Mouse (Mus musculus) MEL (cell line): ENCODE results near the gene Gm11549.

Source experiments
- CTCF ChIP-seq, 3 experiments: IDR thresholded peaks in 2 of 3; conservative IDR thresholded peaks in 1 of 3; 2 replicates each; pipeline ENCODE4 v1.5.1; 2011 to 2012; ENCODE audit warnings: low read length in 3 of 3, low read depth in 2 of 3, mild to moderate bottlenecking in 2 of 3, improper control_type of control experiment in 1 of 3, inconsistent platforms in 1 of 3, mixed read lengths in 1 of 3, moderate library complexity in 1 of 3; ENCODE audit not compliant: control insufficient read depth in 1 of 3, insufficient read depth in 1 of 3, poor library complexity in 1 of 3, severe bottlenecking in 1 of 3
- EP300 ChIP-seq, 2 experiments: IDR thresholded peaks; 2 replicates each; pipeline ENCODE4 v1.6.1; 2011; ENCODE audit warnings: improper control_type of control experiment in 2 of 2, low read length in 2 of 2, low read depth in 1 of 2, mild to moderate bottlenecking in 1 of 2
- MAX ChIP-seq: IDR thresholded peaks from 2 replicates; pipeline ENCODE4 v1.6.1; 2011; ENCODE audit warnings: low read length, improper control_type of control experiment
- RAD21 ChIP-seq: IDR thresholded peaks from 2 replicates; pipeline ENCODE4 v1.6.1; 2011; ENCODE audit warnings: mild to moderate bottlenecking, low read depth, low read length, improper control_type of control experiment
- RCOR1 ChIP-seq: IDR thresholded peaks from 2 replicates; pipeline ENCODE4 v1.6.1; 2012; ENCODE audit warnings: low read depth, mild to moderate bottlenecking, inconsistent platforms, low read length, improper control_type of control experiment
- ZC3H11A ChIP-seq: IDR thresholded peaks from 2 replicates; pipeline ENCODE4 v1.6.1; 2012; ENCODE audit warnings: low read depth, mild to moderate bottlenecking, inconsistent platforms, low read length, improper control_type of control experiment

GRCm38 (mm10) chr3:36495436-36495835, 26.2 kb downstream of the Gm11549 start:
- peak; percentile 87 to 94 (median 93) for TF ChIP-seq CTCF (IDR thresholded peaks at IDR 0.05 in 2 of 3, conservative IDR thresholded peaks at IDR 0.05 in 1 of 3; ENCODE audit: control insufficient read depth in 1 of 3, insufficient read depth in 1 of 3, low read depth in 2 of 3, low read length in 3 of 3, poor library complexity in 1 of 3, severe bottlenecking in 1 of 3)
- TF ChIP-seq RAD21, result peak; percentile 85
- no peak for TF ChIP-seq EP300 (IDR thresholded peaks at IDR 0.05; ENCODE audit: low read depth in 1 of 2, low read length in 2 of 2)
- TF ChIP-seq MAX, result no peak
- peak; percentile 39; the same call in 1 of the 2 replicates for TF ChIP-seq RCOR1
- peak; percentile 86 for TF ChIP-seq ZC3H11A
